Comparison of ENCODE assay signal across 25 mouse cellular contexts in genomic region chr16:93709217-93709616, GRCm38 (mm10). TPM values are rescaled to one million over a fixed set of nuclear protein-coding genes. Genes with fewer than 3 reads are reported as not detected.
"Had no signal": no experiment of that assay in that cellular context is flagged by ENCODE, and none has a peak within 500 bp of the region (broad histone marks: within the 10 kb centered on the region; RNA-seq: fewer than 3 reads in every experiment).

No protein-coding gene starts in this region.

- ATAC-seq: hindbrain, postnatal 0 days; intestine, embryonic 16.5 days; liver, embryonic 12.5 days had no signal

- DNase-seq: gastrocnemius, postnatal 14 days; gastrocnemius, postnatal 36 days; heart, adult 11 months; heart, adult 2 months; heart, postnatal 14 days; heart, postnatal 36 days; kidney, adult 11 months; kidney, adult 2 months; kidney, adult 9 months; kidney, postnatal 10 days; kidney, postnatal 36 days; layer of hippocampus, adult 9-11 months; layer of hippocampus, postnatal 36 days; left cerebral cortex, postnatal 4 days had no signal

- H3K36me3 ChIP-seq: heart, embryonic 13.5 days; heart, embryonic 15.5 days; hindbrain, embryonic 13.5 days; hindbrain, embryonic 15.5 days; limb, embryonic 13.5 days; limb, embryonic 15.5 days; liver, embryonic 12.5 days had no signal

- H3K4me3 ChIP-seq: heart, adult 2 months; heart, embryonic 13.5 days; heart, embryonic 15.5 days; hindbrain, embryonic 13.5 days; hindbrain, embryonic 15.5 days; limb, embryonic 13.5 days; limb, embryonic 15.5 days; liver, embryonic 12.5 days had no signal

- H3K9me3 ChIP-seq: heart, embryonic 13.5 days; heart, embryonic 15.5 days; hindbrain, embryonic 13.5 days; hindbrain, embryonic 15.5 days; limb, embryonic 13.5 days; limb, embryonic 15.5 days; liver, embryonic 12.5 days had no signal

- H3K9ac ChIP-seq: heart, embryonic 13.5 days; heart, embryonic 15.5 days; hindbrain, embryonic 13.5 days; hindbrain, embryonic 15.5 days; limb, embryonic 13.5 days; limb, embryonic 15.5 days; liver, embryonic 12.5 days; liver, embryonic 14.5 days had no signal

- H3K27ac ChIP-seq: heart, adult 2 months; heart, embryonic 13.5 days; heart, embryonic 15.5 days; hindbrain, embryonic 13.5 days; hindbrain, embryonic 15.5 days; hindbrain, postnatal 0 days; limb, embryonic 13.5 days; limb, embryonic 15.5 days; liver, embryonic 12.5 days; liver, embryonic 14.5 days had no signal

RNA-seq across cellular contexts. Expression of gene Cbr3, which starts 26.2 kb away (rescaled TPM):
- total RNA-seq: hematopoietic stem cell, adult 5-6 weeks had no signal
